31 mouse cellular contexts compared by ENCODE assay signal in genomic region chr6:98954439-98954838, GRCm38 (mm10).
DNase-seq lines count a peak whose midpoint lies in the region; ATAC-seq and TF ChIP-seq lines count a peak whose summit lies in the region.
"Had no signal": no experiment of that assay in that cellular context is flagged by ENCODE, and none has a peak within 500 bp of the region (broad histone marks: within the 10 kb centered on the region; RNA-seq: fewer than 3 reads in every experiment).

No protein-coding gene starts in this region.

- H3K9me3 ChIP-seq in embryonic facial prominence, embryonic 11.5 days (replicated peaks; ENCODE audit: control insufficient read depth, low read length): no peaks in the 10 kb centered on the region
- H3K9me3 ChIP-seq in embryonic facial prominence, embryonic 10.5 days: no peaks in the 10 kb centered on the region
- H3K9me3 ChIP-seq in liver, embryonic 11.5 days (ENCODE audit: control insufficient read depth, low read length): no peaks in the 10 kb centered on the region
- H3K9me3 ChIP-seq: embryonic facial prominence, embryonic 13.5 days; forebrain, embryonic 10.5 days; forebrain, embryonic 15.5 days; G1E; heart, embryonic 13.5 days had no signal

- ATAC-seq in embryonic facial prominence, embryonic 11.5 days (replicated peaks; ENCODE audit: insufficient number of reproducible peaks, low FRiP score, low TSS enrichment, low read depth): no peak
- ATAC-seq in liver, embryonic 11.5 days (replicated peaks; ENCODE audit: low FRiP score): no peak
- ATAC-seq: forebrain, embryonic 15.5 days; hindbrain, postnatal 0 days; inflammation-experienced regulatory T-cells, adult 6 months; intestine, embryonic 16.5 days; Patski had no signal

- DNase-seq in embryonic facial prominence, embryonic 11.5 days (ENCODE audit: low spot score): no peak
- no peak for DNase-seq in embryonic facial prominence, embryonic 10.5 days (ENCODE audit: low spot score)
- DNase-seq in liver, adult 2 months (ENCODE audit: extremely low read depth, low read depth, low spot score): peak; percentile 19
- no peak for DNase-seq in liver, embryonic 11.5 days (ENCODE audit: low spot score)
- peak; percentile 89 for DNase-seq in fat pad, adult 2 months (ENCODE audit: extremely low read depth, low read depth, low spot score)
- no peak for DNase-seq in cerebellum, postnatal 25 days
- DNase-seq: adrenal gland, adult 8-10 months; adrenal gland, postnatal 25 days; cerebellum, adult 11 months; cerebellum, adult 2 months; cerebellum, adult 9-11 months; cerebellum, postnatal 36 days; gastrocnemius, postnatal 10 days; gastrocnemius, postnatal 36 days; heart, adult 18-20 months; heart, postnatal 14 days; heart, postnatal 4 days; kidney, adult 18-20 months; kidney, adult 9 months had no signal

- no peak overlapping the region for H3K4me3 ChIP-seq in embryonic facial prominence, embryonic 11.5 days (ENCODE audit: low read depth, low read length)
- H3K4me3 ChIP-seq in embryonic facial prominence, embryonic 10.5 days: no peak overlapping the region
- H3K4me3 ChIP-seq in liver, adult 2 months (ENCODE audit: insufficient read depth, low read depth, low read length): no peak overlapping the region
- H3K4me3 ChIP-seq in liver, embryonic 11.5 days (ENCODE audit: low read depth, low read length): no peak overlapping the region
- H3K4me3 ChIP-seq: embryonic facial prominence, embryonic 13.5 days; erythroblast, embryonic 14.5 days; forebrain, embryonic 10.5 days; forebrain, embryonic 15.5 days; heart, embryonic 13.5 days had no signal

- H3K27ac ChIP-seq in embryonic facial prominence, embryonic 11.5 days (replicated peaks; ENCODE audit: low read depth, low read length): 0 out of 2 replicates have a peak overlapping the region, but pooled peaks have one; percentile 20
- H3K27ac ChIP-seq in embryonic facial prominence, embryonic 10.5 days (replicated peaks): no peak overlapping the region
- H3K27ac ChIP-seq in liver, adult 2 months (replicated peaks; ENCODE audit: insufficient read depth, low read depth, low read length): no peak overlapping the region
- H3K27ac ChIP-seq in liver, embryonic 11.5 days (ENCODE audit: low read depth, low read length): no peak overlapping the region
- H3K27ac ChIP-seq: embryonic facial prominence, embryonic 13.5 days; forebrain, embryonic 10.5 days; forebrain, embryonic 15.5 days; heart, embryonic 13.5 days; hindbrain, embryonic 14.5 days; hindbrain, postnatal 0 days had no signal

- no peak overlapping the region for H3K4me2 ChIP-seq in embryonic facial prominence, embryonic 11.5 days (ENCODE audit: low read depth, low read length)
- no peak overlapping the region for H3K4me2 ChIP-seq in liver, embryonic 11.5 days
- H3K4me2 ChIP-seq: embryonic facial prominence, embryonic 13.5 days; forebrain, embryonic 15.5 days; heart, embryonic 13.5 days; hindbrain, embryonic 14.5 days had no signal

- no peak for TF ChIP-seq POLR2A in liver, adult 2 months (IDR thresholded peaks at IDR 0.05; ENCODE audit: extremely low read depth, insufficient read depth, low read length)

- no peaks in the 10 kb centered on the region for H3K4me1 ChIP-seq in embryonic facial prominence, embryonic 11.5 days (ENCODE audit: control insufficient read depth, insufficient read depth, low read length)
- peaks cover 23% of the 10 kb centered on the region for H3K4me1 ChIP-seq in embryonic facial prominence, embryonic 10.5 days
- H3K4me1 ChIP-seq in liver, adult 2 months (ENCODE audit: control insufficient read depth, insufficient read depth, low read length): peaks cover 3% of the 10 kb centered on the region; the same call in 1 of the 2 replicates
- peaks cover 7% of the 10 kb centered on the region for H3K4me1 ChIP-seq in liver, embryonic 11.5 days (replicated peaks; ENCODE audit: control insufficient read depth, insufficient read depth, low read length)

- WGBS in embryonic facial prominence, embryonic 11.5 days: 95% methylated on average over 5 of the region's 5 CpGs
- WGBS in embryonic facial prominence, embryonic 10.5 days: 94% methylated on average over 5 of the region's 5 CpGs
- WGBS in liver, adult 2 months: 56% methylated on average over 5 of the region's 5 CpGs
- WGBS in liver, embryonic 11.5 days: 91% methylated on average over 5 of the region's 5 CpGs

- no peaks in the 10 kb centered on the region for H3K27me3 ChIP-seq in embryonic facial prominence, embryonic 11.5 days (ENCODE audit: control insufficient read depth, insufficient read depth, low read length)
- H3K27me3 ChIP-seq in embryonic facial prominence, embryonic 10.5 days (replicated peaks; ENCODE audit: low read depth, poor library complexity, severe bottlenecking): no peaks in the 10 kb centered on the region
- no peaks in the 10 kb centered on the region for H3K27me3 ChIP-seq in liver, adult 2 months (ENCODE audit: control insufficient read depth, insufficient read depth, low read length)
- no peaks in the 10 kb centered on the region for H3K27me3 ChIP-seq in liver, embryonic 11.5 days (replicated peaks; ENCODE audit: control insufficient read depth, insufficient read depth, low read length)
- H3K27me3 ChIP-seq: CH12.LX; embryonic facial prominence, embryonic 13.5 days; forebrain, embryonic 15.5 days; heart, embryonic 13.5 days; Patski had no signal

- no peak for TF ChIP-seq CTCF in liver, adult 2 months (IDR thresholded peaks at IDR 0.05; ENCODE audit: low read depth, low read length)

- H3K9ac ChIP-seq in embryonic facial prominence, embryonic 11.5 days (replicated peaks; ENCODE audit: low read length): no peak overlapping the region
- H3K9ac ChIP-seq in liver, adult 2 months (ENCODE audit: low read depth, low read length): no peak overlapping the region
- H3K9ac ChIP-seq in liver, embryonic 11.5 days (ENCODE audit: low read depth, low read length): no peak overlapping the region
- H3K9ac ChIP-seq: embryonic facial prominence, embryonic 13.5 days; forebrain, embryonic 15.5 days; heart, embryonic 13.5 days; hindbrain, embryonic 14.5 days had no signal

- H3K36me3 ChIP-seq in embryonic facial prominence, embryonic 11.5 days (replicated peaks; ENCODE audit: control insufficient read depth, insufficient read depth, low read depth, low read length): no peaks in the 10 kb centered on the region
- peaks cover 56% of the 10 kb centered on the region for H3K36me3 ChIP-seq in embryonic facial prominence, embryonic 10.5 days (replicated peaks)
- peaks cover 2% of the 10 kb centered on the region; the same call in 1 of the 2 replicates for H3K36me3 ChIP-seq in liver, adult 2 months (ENCODE audit: control insufficient read depth, insufficient read depth, low read length)
- peaks cover 5% of the 10 kb centered on the region; the same call in 1 of the 2 replicates for H3K36me3 ChIP-seq in liver, embryonic 11.5 days (ENCODE audit: control insufficient read depth, insufficient read depth, low read length)
- H3K36me3 ChIP-seq: forebrain, embryonic 15.5 days had no signal

- no peaks in the 10 kb centered on the region for H3K79me2 ChIP-seq in liver, adult 2 months (ENCODE audit: control insufficient read depth, insufficient read depth, low read length)

Comparison
In these comparisons a context has a peak if more than half of its experiments do, and no peak if none do; other contexts are left out.
1. DNase-seq: peak in liver, adult 2 months (single experiment) and fat pad, adult 2 months (single experiment); none in embryonic facial prominence, embryonic 11.5 days (single experiment), embryonic facial prominence, embryonic 10.5 days (single experiment), liver, embryonic 11.5 days (single experiment) and cerebellum, postnatal 25 days (0 of 2).